In genomic region chr17:29246602-29247001, GRCm38 (mm10) we compare ENCODE assay signal across 8 mouse cellular contexts. TPM values are rescaled to one million over a fixed set of nuclear protein-coding genes. Genes with fewer than 3 reads are reported as not detected.
DNase-seq lines count a peak whose midpoint lies in the region; ATAC-seq and TF ChIP-seq lines count a peak whose summit lies in the region.

No protein-coding gene starts in this region.

- peak; percentile 59 for ATAC-seq in intestine, embryonic 16.5 days
- ATAC-seq in midbrain, embryonic 14.5 days (ENCODE audit: low FRiP score, low TSS enrichment): 0 out of 2 replicates have a peak, but pooled peaks have one; percentile 32

- no peak overlapping the region for H3K9ac ChIP-seq in intestine, embryonic 16.5 days (ENCODE audit: low read depth, low read length)
- no peak overlapping the region; the same call in 1 of the 2 replicates for H3K9ac ChIP-seq in midbrain, embryonic 14.5 days (replicated peaks; ENCODE audit: low read length)

- peaks cover 14% of the 10 kb centered on the region for H3K4me1 ChIP-seq in intestine, embryonic 16.5 days (ENCODE audit: control insufficient read depth, insufficient read depth, low read length)
- peaks cover 31% of the 10 kb centered on the region for H3K4me1 ChIP-seq in midbrain, embryonic 14.5 days (ENCODE audit: control insufficient read depth, insufficient read depth, low read length)

- H3K27ac ChIP-seq in intestine, embryonic 16.5 days (ENCODE audit: low read length): no peak overlapping the region
- peak overlapping the region; percentile 49; the same call in 1 of the 2 replicates for H3K27ac ChIP-seq in midbrain, embryonic 14.5 days (replicated peaks; ENCODE audit: low read depth, low read length)

- DNase-seq in gastrocnemius, postnatal 25 days: peak; percentile 30
- DNase-seq in gastrocnemius, adult 8-10 months (ENCODE audit: low spot score in 2 of 2): no peak
- peak; percentile 74 for DNase-seq in A20 (ENCODE audit: low read depth, low spot score)
- DNase-seq in brain, embryonic 14.5 days (ENCODE audit: low read depth): peak; percentile 95
- DNase-seq in fibroblast of lung, adult 2 months (ENCODE audit: low read depth): peak; percentile 77
- peak; percentile 94 for DNase-seq in midbrain, embryonic 14.5 days
- peak; percentile 27 for DNase-seq in thymus, postnatal 4 days

- H3K36me3 ChIP-seq in intestine, embryonic 16.5 days (ENCODE audit: control insufficient read depth, insufficient read depth, low read length): peaks cover 4% of the 10 kb centered on the region; the same call in 1 of the 2 replicates
- peaks cover 20% of the 10 kb centered on the region for H3K36me3 ChIP-seq in midbrain, embryonic 14.5 days (ENCODE audit: control insufficient read depth, insufficient read depth, low read length)

- no peaks in the 10 kb centered on the region for H3K9me3 ChIP-seq in intestine, embryonic 16.5 days (ENCODE audit: control insufficient read depth, low read length)
- no peaks in the 10 kb centered on the region for H3K9me3 ChIP-seq in midbrain, embryonic 14.5 days (ENCODE audit: control insufficient read depth, low read length)

- no peak overlapping the region for H3K4me2 ChIP-seq in intestine, embryonic 16.5 days (ENCODE audit: low read depth, low read length)
- H3K4me2 ChIP-seq in midbrain, embryonic 14.5 days (ENCODE audit: low read length): no peak overlapping the region

- 26% methylated on average over 5 of the region's 5 CpGs for WGBS in intestine, embryonic 16.5 days
- 21% methylated on average over 5 of the region's 5 CpGs for WGBS in midbrain, embryonic 14.5 days

- peak; percentile 81; the same call in 1 of the 2 replicates for TF ChIP-seq CTCF in brain, embryonic 14.5 days (IDR thresholded peaks at IDR 0.05; ENCODE audit: borderline replicate concordance, extremely low read depth, insufficient read depth, insufficient read length)

- H3K4me3 ChIP-seq in intestine, embryonic 16.5 days (ENCODE audit: low read length): no peak overlapping the region
- H3K4me3 ChIP-seq in midbrain, embryonic 14.5 days (replicated peaks; ENCODE audit: low read depth, low read length): no peak overlapping the region

- H3K27me3 ChIP-seq in intestine, embryonic 16.5 days (replicated peaks; ENCODE audit: control insufficient read depth, insufficient read depth, low read length): no peaks in the 10 kb centered on the region
- no peaks in the 10 kb centered on the region for H3K27me3 ChIP-seq in midbrain, embryonic 14.5 days (ENCODE audit: control insufficient read depth, insufficient read depth, low read length)

- TF ChIP-seq POLR2A in brain, embryonic 14.5 days (IDR thresholded peaks at IDR 0.05; ENCODE audit: borderline replicate concordance, extremely low read depth, insufficient read depth, insufficient read length, poor library complexity, severe bottlenecking): no peak

RNA-seq across cellular contexts. Expression of gene Cpne5, which starts 8.6 kb away (rescaled TPM):
- total RNA-seq in gastrocnemius, postnatal 25 days (2021): under 1 TPM in 1 of 2 experiments, not detected in 1; 0.13 TPM
- total RNA-seq in gastrocnemius, adult 8-10 months (2022): not detected
- polyA plus RNA-seq in brain, embryonic 14.5 days (2012; rRNA removed): 29.4 and 37.8 TPM in 2 replicates
- polyA plus RNA-seq in intestine, embryonic 16.5 days (2015; fragmentation: Nextera tagmentation; extraction: Ambion mirVana): 5.3 and 5.9 TPM in 2 replicates
- 27.6 and 32.6 TPM in 2 replicates for polyA plus RNA-seq in midbrain, embryonic 14.5 days (2014; fragmentation: Nextera tagmentation; extraction: Ambion mirVana)

RNA-seq across cellular contexts. Expression of gene Ppil1, which starts 17.4 kb away (rescaled TPM):
- 1 to 10 TPM; 7.8 TPM for total RNA-seq in gastrocnemius, postnatal 25 days (2021)
- 1 to 10 TPM; 4.8 to 8.3 (median 6.7) TPM for total RNA-seq in gastrocnemius, adult 8-10 months (2022)
- polyA plus RNA-seq in brain, embryonic 14.5 days (2012; rRNA removed): 66.6 and 73.3 TPM in 2 replicates
- 133 and 153 TPM in 2 replicates for polyA plus RNA-seq in intestine, embryonic 16.5 days (2015; fragmentation: Nextera tagmentation; extraction: Ambion mirVana)
- polyA plus RNA-seq in midbrain, embryonic 14.5 days (2014; fragmentation: Nextera tagmentation; extraction: Ambion mirVana): 112 and 114 TPM in 2 replicates

RNA-seq across cellular contexts. Expression of gene BC004004, which starts 22.0 kb away (rescaled TPM):
- 100 to 1,000 TPM; 102 to 122 TPM for total RNA-seq in gastrocnemius, postnatal 25 days (2021)
- 100 to 1,000 TPM; 107 to 140 (median 126) TPM for total RNA-seq in gastrocnemius, adult 8-10 months (2022)
- 80.8 and 84.9 TPM in 2 replicates for polyA plus RNA-seq in brain, embryonic 14.5 days (2012; rRNA removed)
- 82.9 and 85.6 TPM in 2 replicates for polyA plus RNA-seq in intestine, embryonic 16.5 days (2015; fragmentation: Nextera tagmentation; extraction: Ambion mirVana)
- polyA plus RNA-seq in midbrain, embryonic 14.5 days (2014; fragmentation: Nextera tagmentation; extraction: Ambion mirVana): 117 and 122 TPM in 2 replicates

Comparison
In these comparisons a context has a peak if more than half of its experiments do, and no peak if none do; other contexts are left out.
1. DNase-seq: peak in gastrocnemius, postnatal 25 days (single experiment), A20 (single experiment), brain, embryonic 14.5 days (single experiment), fibroblast of lung, adult 2 months (single experiment), midbrain, embryonic 14.5 days (single experiment) and thymus, postnatal 4 days (single experiment); none in gastrocnemius, adult 8-10 months (0 of 2).